Mouse (Mus musculus): ENCODE results near the gene Shisa5.

GRCm38 (mm10) chr9:109040906-109041305 lies 2.5 kb downstream of the Shisa5 start:
- TF ChIP-seq MAFK (IDR thresholded peaks at IDR 0.05; ENCODE audit: insufficient read depth, low read depth, low read length) (no peak), ZNF384 (IDR thresholded peaks at IDR 0.05; ENCODE audit: low read depth, low read length) (no peak), CHD2 (IDR thresholded peaks at IDR 0.05; ENCODE audit: low read depth, low read length) (no peak), HCFC1 (IDR thresholded peaks at IDR 0.05; ENCODE audit: borderline replicate concordance, insufficient read depth, low read length) (no peak), ZC3H11A (IDR thresholded peaks at IDR 0.05; ENCODE audit: borderline replicate concordance, low read depth, low read length) (no peak)

Measured in ES-E14 (cell line).